Mouse (Mus musculus) liver, embryonic 14.5 days (tissue): ENCODE results near the gene Gramd1a.

Experiments
- CTCF ChIP-seq: IDR thresholded peaks from 2 replicates; pipeline ENCODE4 v1.5.1; 2016; ENCODE audit warnings: antibody characterized with exemption, low read depth, control low read depth
- EP300 ChIP-seq: IDR thresholded peaks from 2 replicates; pipeline ENCODE4 v1.6.1; 2016; ENCODE audit warnings: antibody characterized with exemption, low read depth

DNA sequence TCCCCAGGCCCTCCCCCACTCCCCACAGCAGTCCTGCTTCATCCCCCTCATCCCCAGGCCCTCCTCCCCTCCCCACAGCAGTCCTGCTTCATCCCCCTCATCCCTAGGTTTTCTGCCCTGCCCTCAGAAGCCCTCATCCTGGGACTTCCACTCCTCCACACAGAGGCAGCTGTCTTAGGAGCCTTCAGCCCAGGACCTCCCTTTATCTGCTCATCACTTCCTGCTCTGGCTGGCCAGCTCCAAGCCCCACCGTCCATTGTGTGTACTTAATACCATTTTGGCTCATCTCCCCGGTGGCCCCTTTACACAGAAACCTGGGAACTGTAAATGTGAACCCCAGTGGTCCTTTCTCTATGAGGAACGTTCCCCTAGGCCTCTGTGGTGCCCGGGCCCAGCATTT is 43.7 kb downstream of the Gramd1a start:
- no peak for TF ChIP-seq CTCF
- no peak for TF ChIP-seq EP300
